Mouse (Mus musculus): Measurements from ENCODE around the gene Cryaa.
A peak's percentile ranks its signal among the peaks of the same experiment; 100 is the strongest.

The Cryaa gene

DNA sequence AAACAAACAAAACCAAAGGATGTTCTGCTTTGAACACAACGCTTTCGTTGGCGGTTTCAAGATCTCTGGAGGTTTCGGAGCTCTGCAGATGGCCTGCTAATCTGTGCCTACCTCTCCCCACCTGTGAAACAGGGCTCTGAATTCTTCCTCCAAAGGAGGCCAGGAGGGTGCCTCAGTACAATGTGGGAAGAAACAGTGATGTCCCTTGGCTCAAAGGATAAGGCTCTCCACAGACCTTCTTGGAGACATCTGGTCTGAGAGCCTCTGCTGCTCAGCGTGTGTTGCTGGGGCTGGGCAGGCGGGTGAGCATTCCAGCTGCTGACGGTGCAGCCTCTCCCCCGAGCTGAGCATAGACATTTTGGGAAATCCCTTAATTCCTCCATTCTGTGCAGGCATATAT lies at the start of gene Cryaa:
TSS of gene Cryaa (plus strand) at position 301 of the 400 bp plus-strand sequence.
- no peak for DNase-seq (ENCODE audit: low spot score)

- no peak for DNase-seq (ENCODE audit: low spot score)
These were observed 49.6 kb upstream of the Cryaa start for GRCm38 (mm10) chr17:31627961-31628360.

DNA sequence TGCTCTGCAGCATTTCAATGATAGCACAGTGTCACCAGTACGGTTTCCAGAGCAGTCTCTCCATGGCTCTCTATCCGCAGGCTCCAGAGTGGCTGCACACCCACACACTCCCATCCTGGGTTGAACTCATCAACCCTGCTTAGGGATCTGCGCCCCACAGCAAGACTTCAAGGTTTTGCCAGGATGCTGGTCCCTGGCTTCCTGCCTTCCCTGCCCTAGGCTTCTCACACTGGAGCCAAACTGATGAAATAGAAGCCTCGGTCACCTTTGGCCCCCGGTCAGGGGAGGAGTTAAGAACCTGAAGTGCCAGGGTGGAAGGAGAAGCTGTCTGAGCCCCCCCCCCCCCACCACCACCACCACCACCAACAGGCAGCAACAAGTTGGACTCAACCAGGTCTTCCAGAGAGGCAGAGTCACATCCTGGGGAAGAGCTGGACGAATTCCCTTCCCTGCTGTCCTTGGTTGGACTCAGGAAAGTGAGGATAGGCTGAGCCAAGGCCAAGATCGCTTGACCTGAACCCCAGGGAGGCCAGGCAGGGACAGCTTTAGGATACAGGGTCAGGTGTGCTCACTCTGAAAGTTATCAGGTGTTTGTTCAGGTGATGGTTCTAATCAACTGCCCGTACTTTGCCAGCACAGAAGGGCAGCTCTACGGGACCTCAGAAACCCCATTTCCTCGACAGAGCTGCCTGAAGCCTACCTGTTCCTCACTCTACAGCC lies 46.4 kb upstream of the Cryaa start:
- no peak for DNase-seq (ENCODE audit: low spot score)

GRCm38 (mm10) chr17:31633007-31633406 lies 44.6 kb upstream of the Cryaa start:
- no peak for DNase-seq (ENCODE audit: low spot score)

- no peak for DNase-seq (ENCODE audit: low spot score)
These were observed 42.7 kb upstream of the Cryaa start for GRCm38 (mm10) chr17:31634896-31635295.

- DNase-seq (ENCODE audit: low spot score), result no peak
These were observed 41.8 kb upstream of the Cryaa start for GRCm38 (mm10) chr17:31635781-31636180.

DNA sequence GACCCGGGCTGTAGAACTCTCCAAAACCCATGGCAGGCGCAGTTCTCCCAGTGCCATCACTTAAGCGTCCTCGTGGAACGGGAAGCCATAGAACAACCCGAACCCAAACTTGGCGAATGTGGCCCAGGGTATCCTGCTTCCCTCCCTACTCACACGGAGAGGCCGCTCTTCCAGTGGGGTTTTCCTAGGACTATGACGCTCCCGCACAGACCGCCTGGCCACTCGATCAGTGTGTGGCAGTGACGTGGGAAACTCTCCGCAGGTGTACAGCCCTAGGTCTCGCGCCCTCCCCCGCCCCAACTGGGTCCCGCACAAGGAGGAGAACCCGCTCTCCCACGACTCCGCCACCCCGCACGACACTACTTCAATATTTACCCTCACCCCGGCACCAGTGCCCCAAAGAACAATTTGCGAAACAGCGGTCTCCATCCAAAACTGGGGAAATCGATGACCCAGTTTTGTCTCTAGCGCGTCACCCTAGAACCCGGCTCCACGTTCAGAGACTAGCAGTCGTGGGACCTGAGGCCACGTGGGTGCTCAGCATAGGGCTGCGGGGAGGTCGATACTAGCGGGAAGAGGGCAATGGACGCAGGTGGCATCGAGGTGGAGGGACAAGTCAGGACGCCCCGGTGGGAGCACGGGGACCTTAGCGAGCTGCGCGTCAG lies 41.2 kb upstream of the Cryaa start:
- DNase-seq (ENCODE audit: low spot score), result no peak

GRCm38 (mm10) chr17:31636942-31637811 lies 40.4 kb upstream of the Cryaa start, which contains the start of gene Cbs:
Cbs (minus strand) TSS chr17:31637238.
- peak; percentile 90 for DNase-seq (ENCODE audit: low spot score)

- DNase-seq (ENCODE audit: low spot score), result peak; percentile 73
These were observed 39.6 kb upstream of the Cryaa start for GRCm38 (mm10) chr17:31637866-31638570.

DNA sequence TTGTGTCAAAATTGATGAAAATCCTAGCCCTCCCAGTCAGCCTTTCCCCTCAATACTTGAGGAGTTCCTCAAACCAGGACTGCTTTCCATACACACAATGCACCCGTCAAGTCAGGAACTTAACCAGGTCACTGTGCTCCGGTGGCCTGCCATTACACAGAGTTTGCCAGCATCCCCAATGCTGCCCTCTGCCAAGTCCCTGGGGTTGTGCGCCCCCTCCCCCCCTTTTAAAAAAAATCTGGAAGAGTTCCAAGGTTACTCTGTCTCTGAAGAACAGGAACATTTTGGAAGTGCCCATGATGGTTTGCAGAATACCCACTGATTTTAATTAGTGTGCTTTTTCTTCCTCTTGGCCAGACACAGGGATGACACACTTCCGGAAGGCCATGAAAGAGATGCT lies 38.0 kb upstream of the Cryaa start:
- peak; percentile 54 for DNase-seq (ENCODE audit: low spot score)

- DNase-seq (ENCODE audit: low spot score), result no peak
These were observed 35.3 kb upstream of the Cryaa start for GRCm38 (mm10) chr17:31642331-31642730.

DNA sequence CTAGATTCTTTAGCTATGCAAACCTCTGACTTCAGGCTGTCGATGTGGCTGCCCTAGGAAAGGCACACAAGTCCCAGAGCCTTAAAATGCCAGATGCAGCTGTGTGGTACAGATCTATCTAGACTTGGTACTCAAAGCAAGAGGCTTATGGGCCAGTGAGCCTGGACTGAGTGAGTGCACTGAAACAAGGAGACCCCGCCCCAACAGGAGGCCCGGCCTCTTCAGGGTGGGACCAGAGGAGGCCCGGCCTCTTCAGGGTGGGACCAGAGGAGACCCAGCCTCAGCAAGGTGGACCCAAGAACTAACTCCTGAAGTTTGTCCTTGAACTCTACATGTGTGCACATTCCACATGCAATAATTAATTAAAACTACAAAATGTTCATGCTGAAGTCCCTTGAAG lies 34.7 kb upstream of the Cryaa start:
- DNase-seq (ENCODE audit: low spot score), result no peak

GRCm38 (mm10) chr17:31646199-31647002 lies 31.2 kb upstream of the Cryaa start:
- DNase-seq (ENCODE audit: low spot score), result no peak

- no peak for DNase-seq (ENCODE audit: low spot score)
These were observed 25.5 kb upstream of the Cryaa start for GRCm38 (mm10) chr17:31652152-31652551.

GRCm38 (mm10) chr17:31653277-31653676 lies 24.3 kb upstream of the Cryaa start:
- no peak for DNase-seq (ENCODE audit: low spot score)

- no peak for DNase-seq (ENCODE audit: low spot score)
These were observed 22.2 kb upstream of the Cryaa start for GRCm38 (mm10) chr17:31655366-31655765.

- no peak for DNase-seq (ENCODE audit: low spot score)
These were observed 20.9 kb upstream of the Cryaa start for GRCm38 (mm10) chr17:31656682-31657081.

- DNase-seq (ENCODE audit: low spot score), result no peak
These were observed 20.2 kb upstream of the Cryaa start for GRCm38 (mm10) chr17:31657141-31657983.

- no peak for DNase-seq (ENCODE audit: low spot score)
These were observed 19.5 kb upstream of the Cryaa start for GRCm38 (mm10) chr17:31658136-31658467.

- DNase-seq (ENCODE audit: low spot score), result peak; percentile 99
These were observed 19.0 kb upstream of the Cryaa start, which contains the start of gene U2af1 for GRCm38 (mm10) chr17:31658468-31659185. U2af1 (minus strand) TSS chr17:31658892.
